Mouse (Mus musculus) stomach, postnatal 0 days (tissue): Measurements from ENCODE around the gene Maml1.

Experiments used
- CTCF ChIP-seq: IDR thresholded peaks from 2 replicates; pipeline ENCODE4 v1.5.1; 2016; ENCODE audit warnings: antibody characterized with exemption, low read depth, mild to moderate bottlenecking, moderate library complexity
- EP300 ChIP-seq: optimal IDR thresholded peaks from 2 replicates; pipeline ENCODE3; 2016; ENCODE audit warnings: antibody characterized with exemption

GRCm38 (mm10) chr11:50226406-50226805, 65.7 kb downstream of the Maml1 start:
- TF ChIP-seq CTCF (no peak), EP300 (no peak)
